Mouse (Mus musculus) adrenal gland, postnatal 10 days (tissue): ENCODE data around the gene Slc35f6. TPM values are rescaled to one million over a fixed set of nuclear protein-coding genes. Genes with fewer than 3 reads are reported as not detected.
"Not testable (repeated sequence)": the region's sequence is repeated elsewhere in the genome, so short reads cannot be mapped to it uniquely, and the experiment has no call there.

Source experiments
- DNase-seq: peaks from one replicate; pipeline ENCODE4 v3.0.0; 2021; ENCODE audit warnings: mixed read lengths
- microRNA-seq: library from miRNA; unstranded; fragments of <30 nt; microRNA quantifications from one replicate; pipeline ENCODE4 v1.2.0, GENCODE M21; 2021
- total RNA-seq, 2 experiments: library from RNA; stranded (reverse); gene quantifications; 2 replicates each; pipeline ENCODE4 v1.2.3; 2021

The Slc35f6 gene
- total RNA-seq, 2 experiments from 2014 or later, result 30.4 to 34.6 TPM

DNA sequence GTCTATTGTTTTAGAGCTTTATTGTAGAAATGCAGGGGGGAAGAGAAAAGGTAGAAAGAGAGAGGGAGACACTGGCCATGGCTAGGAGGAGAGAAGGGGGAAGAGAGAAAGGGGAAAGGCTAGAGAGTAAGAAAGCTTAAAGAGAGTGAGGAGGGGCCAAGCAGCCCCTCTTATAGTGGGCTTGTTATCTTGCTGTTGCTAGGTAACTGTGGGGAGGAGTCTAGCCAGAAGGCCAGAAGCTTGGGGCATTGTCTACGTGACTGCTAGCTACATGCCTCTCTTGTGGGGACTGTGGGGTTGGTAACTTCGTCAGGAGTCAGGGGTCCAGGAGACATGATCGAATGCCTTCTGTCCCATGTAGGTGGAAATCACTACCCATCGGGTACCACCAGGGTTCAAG is 53.6 kb downstream of the Slc35f6 start:
- not testable (repeated sequence) for DNase-seq

DNA sequence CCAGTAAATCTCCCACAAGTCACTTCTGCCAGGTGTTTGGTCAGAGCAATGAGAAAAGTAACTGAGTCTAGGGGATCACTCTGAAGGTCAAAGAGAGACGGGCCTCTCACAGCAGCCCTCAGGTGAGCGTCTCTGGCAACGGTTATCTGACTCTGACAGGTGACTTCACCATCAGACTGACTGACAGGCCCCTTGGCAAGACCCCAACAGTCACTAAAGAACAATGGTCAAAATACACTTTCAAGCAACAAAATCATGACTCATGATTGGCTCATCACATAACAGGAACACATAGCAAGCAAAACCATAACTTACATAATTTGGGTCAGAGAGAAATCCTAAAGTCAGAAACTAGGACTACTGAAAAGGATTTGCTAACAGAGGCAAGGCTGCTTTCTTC is 54.1 kb downstream of the Slc35f6 start:
- DNase-seq, result no peak

Small RNAs within 50 kb of the gene (microRNA-seq; reads per million reads assigned to microRNA genes)
- not detected for gene Mir5625

Other genes with a start within 250 kb of the Slc35f6 start
- under 1 TPM; 0.09 to 0.12 TPM for gene Otof, start 186.0 kb upstream of the Slc35f6 start, total RNA-seq
- not detected for gene 1700001C02Rik, start 181.9 kb upstream of the Slc35f6 start, total RNA-seq
- 1 to 10 TPM in 1 of 2 experiments, under 1 TPM in 1; 0.67 to 1.1 TPM for gene Cib4, start 102.1 kb upstream of the Slc35f6 start, total RNA-seq
- 100 to 1,000 TPM; 549 to 558 TPM for gene Kcnk3, start 59.8 kb upstream of the Slc35f6 start, total RNA-seq
- 10 to 100 TPM; 38.0 to 54.0 TPM for gene Cenpa, start 18.8 kb downstream of the Slc35f6 start, total RNA-seq
- 1 to 10 TPM; 4.5 to 8.8 TPM for gene Dpysl5, start 63.6 kb downstream of the Slc35f6 start, total RNA-seq
- 10 to 100 TPM; 35.9 to 47.4 TPM for gene Mapre3, start 166.7 kb downstream of the Slc35f6 start, total RNA-seq
- 10 to 100 TPM; 49.4 to 50.4 TPM for gene Tmem214, start 220.1 kb downstream of the Slc35f6 start, total RNA-seq
- gene Agbl5, start 240.8 kb downstream of the Slc35f6 start, total RNA-seq, result 10 to 100 TPM; 12.4 to 17.0 TPM